Mouse (Mus musculus): ENCODE data around the gene Ahcy. TPM values are rescaled to one million over a fixed set of nuclear protein-coding genes. Genes with fewer than 3 reads are reported as not detected.
"Not testable (repeated sequence)": the region's sequence is repeated elsewhere in the genome, so short reads cannot be mapped to it uniquely, and the experiment has no call there.

Ahcy gene
- 63.1 and 74.4 TPM in 2 replicates for polyA plus RNA-seq (2015; fragmentation: Nextera tagmentation; extraction: Ambion mirVana)

- Histone ChIP-seq H3K9me3 (replicated peaks) (no peaks in the 10 kb centered on the region), H3K36me3 (replicated peaks) (no peaks in the 10 kb centered on the region; the same call in 1 of the 2 replicates), H3K27ac (replicated peaks) (peak within 1 kb of the TSS; percentile 89), H3K4me2 (peak within 1 kb of the TSS; percentile 96), H3K9ac (peak within 1 kb of the TSS; percentile 84), H3K27me3 (0 out of 2 replicates have a peak, but pooled peaks cover 3% of the 10 kb centered on the region), H3K4me1 (replicated peaks) (peaks cover 52% of the 10 kb centered on the region), H3K4me3 (replicated peaks) (peak within 1 kb of the TSS; percentile 77)
- WGBS (ENCODE audit: insufficient replicate concordance) = under 1% methylated on average over 56 of the region's 56 CpGs
- ATAC-seq (ENCODE audit: insufficient read depth) = peak; percentile 92
These were observed at the start of gene Ahcy for GRCm38 (mm10) chr2:155073978-155074765. Gene Ahcy, minus strand, starts transcription at chr2:155074497.

GRCm38 (mm10) chr2:155115216-155115830 lies 41.0 kb upstream of the Ahcy start:
- H3K36me3 ChIP-seq (replicated peaks) = no peaks in the 10 kb centered on the region
- ATAC-seq (ENCODE audit: insufficient read depth) = no peak
- H3K27ac ChIP-seq (replicated peaks) = no peak overlapping the region
- H3K9me3 ChIP-seq (replicated peaks) = no peaks in the 10 kb centered on the region
- H3K4me3 ChIP-seq (replicated peaks) = no peak overlapping the region
- no peaks in the 10 kb centered on the region for H3K4me1 ChIP-seq (replicated peaks)
- no peaks in the 10 kb centered on the region for H3K27me3 ChIP-seq
- H3K4me2 ChIP-seq = no peak overlapping the region
- 49% methylated on average over 7 of the region's 7 CpGs for WGBS (ENCODE audit: insufficient replicate concordance)
- no peak overlapping the region for H3K9ac ChIP-seq

DNA sequence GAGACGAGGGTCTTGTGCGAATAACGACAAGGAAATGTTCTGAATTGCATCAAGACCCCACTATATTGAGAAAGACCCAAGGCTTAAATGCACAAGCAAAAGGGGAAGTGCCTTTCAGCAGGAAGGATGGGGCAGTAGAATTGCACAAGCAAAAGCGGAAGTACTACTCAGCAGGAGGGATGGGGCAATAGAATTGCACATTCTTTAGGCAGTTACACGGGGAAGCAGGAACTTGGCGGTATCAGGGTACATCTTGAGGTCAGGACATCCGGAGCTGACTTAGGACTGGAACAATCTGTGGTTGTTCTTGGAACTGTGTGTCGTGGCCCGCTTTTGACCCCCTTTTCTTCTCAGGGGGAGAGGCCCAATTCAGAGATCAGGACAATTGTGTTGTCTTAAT lies 33.0 kb upstream of the Ahcy start:
- H3K27me3 ChIP-seq; H3K4me1 ChIP-seq (replicated peaks); ATAC-seq (ENCODE audit: insufficient read depth); H3K36me3 ChIP-seq (replicated peaks); H3K4me2 ChIP-seq; H3K4me3 ChIP-seq (replicated peaks); H3K9me3 ChIP-seq (replicated peaks); H3K27ac ChIP-seq (replicated peaks); H3K9ac ChIP-seq: not testable (repeated sequence)
- WGBS (ENCODE audit: insufficient replicate concordance) = 56% methylated on average over 9 of the region's 9 CpGs

DNA sequence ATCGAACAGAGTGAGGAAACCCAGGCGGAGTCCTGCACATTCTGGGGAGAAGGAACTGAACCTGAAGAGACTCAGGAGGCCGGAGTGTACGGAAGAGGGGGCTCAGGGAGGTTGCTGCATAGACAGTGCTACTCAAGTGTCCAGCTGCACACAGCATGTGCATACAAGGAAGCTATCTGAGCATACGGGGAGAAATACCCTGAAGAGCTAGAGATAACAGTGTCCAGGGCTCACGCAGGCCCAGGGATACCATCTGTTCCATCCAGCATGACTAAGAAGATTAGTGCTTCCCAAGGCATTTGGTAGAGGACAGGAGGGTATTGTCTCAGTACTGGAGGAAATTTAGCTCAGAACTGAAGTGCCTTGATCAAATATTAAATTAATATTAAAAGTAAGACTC lies 29.3 kb upstream of the Ahcy start:
- H3K9me3 ChIP-seq (replicated peaks) = no peaks in the 10 kb centered on the region

GRCm38 (mm10) chr2:155101761-155102181 lies 27.5 kb upstream of the Ahcy start:
- Histone ChIP-seq H3K9ac (no peak overlapping the region), H3K4me3 (replicated peaks) (no peak overlapping the region), H3K4me2 (peak overlapping the region; percentile 16), H3K9me3 (replicated peaks) (no peaks in the 10 kb centered on the region), H3K36me3 (replicated peaks) (no peaks in the 10 kb centered on the region), H3K27me3 (no peaks in the 10 kb centered on the region), H3K27ac (replicated peaks) (peak overlapping the region; percentile 70; the same call in 1 of the 2 replicates), H3K4me1 (replicated peaks) (peaks cover 28% of the 10 kb centered on the region)
- WGBS (ENCODE audit: insufficient replicate concordance) = 49% methylated on average over 6 of the region's 6 CpGs
- ATAC-seq (ENCODE audit: insufficient read depth) = no peak

More for the DNA sequence above, 29.3 kb upstream of the Ahcy start:
- Histone ChIP-seq H3K27ac (replicated peaks) (no peak overlapping the region), H3K9ac (no peak overlapping the region), H3K27me3 (no peaks in the 10 kb centered on the region), H3K4me1 (replicated peaks) (peaks cover 28% of the 10 kb centered on the region), H3K4me3 (replicated peaks) (no peak overlapping the region), H3K4me2 (no peak overlapping the region), H3K36me3 (replicated peaks) (no peaks in the 10 kb centered on the region)
- ATAC-seq (ENCODE audit: insufficient read depth) = peak; percentile 49; the same call in 1 of the 2 replicates
- 57% methylated on average over 6 of the region's 6 CpGs for WGBS (ENCODE audit: insufficient replicate concordance)

DNA sequence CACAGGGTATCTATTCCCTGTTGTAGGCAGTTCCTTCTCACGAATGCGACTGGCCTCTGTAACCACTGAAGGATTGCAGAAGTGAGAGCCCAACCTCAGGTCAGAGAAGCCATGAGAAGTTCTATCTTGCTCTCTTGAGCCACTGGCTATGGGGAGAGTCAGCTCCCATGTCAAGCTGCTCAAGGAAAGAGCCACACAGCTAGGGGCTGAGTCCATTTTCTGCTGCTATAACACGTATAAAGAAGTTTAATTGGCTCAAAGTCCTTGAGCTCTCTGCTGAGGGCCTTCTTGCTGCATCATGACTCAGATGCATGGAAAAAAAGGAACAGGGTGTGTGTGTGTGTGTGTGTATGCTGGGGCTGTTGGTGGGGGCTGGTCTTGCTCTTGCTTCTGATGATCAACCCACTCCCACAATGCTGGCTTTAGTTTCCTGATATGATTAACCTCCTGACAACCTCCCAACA lies 26.5 kb upstream of the Ahcy start:
- Histone ChIP-seq H3K4me2 (no peak overlapping the region), H3K4me3 (replicated peaks) (no peak overlapping the region), H3K9me3 (replicated peaks) (no peaks in the 10 kb centered on the region), H3K9ac (no peak overlapping the region), H3K27ac (replicated peaks) (peak overlapping the region; percentile 70), H3K4me1 (replicated peaks) (peaks cover 28% of the 10 kb centered on the region), H3K36me3 (replicated peaks) (no peaks in the 10 kb centered on the region), H3K27me3 (no peaks in the 10 kb centered on the region)
- 21% methylated on average over 3 of the region's 3 CpGs for WGBS (ENCODE audit: insufficient replicate concordance)
- no peak for ATAC-seq (ENCODE audit: insufficient read depth)

- Histone ChIP-seq H3K27me3 (no peaks in the 10 kb centered on the region), H3K4me2 (no peak overlapping the region), H3K36me3 (replicated peaks) (no peaks in the 10 kb centered on the region), H3K9me3 (replicated peaks) (no peaks in the 10 kb centered on the region), H3K4me1 (replicated peaks) (peaks cover 28% of the 10 kb centered on the region), H3K4me3 (replicated peaks) (no peak overlapping the region), H3K27ac (replicated peaks) (no peak overlapping the region), H3K9ac (no peak overlapping the region)
- 64% methylated on average over 14 of the region's 14 CpGs for WGBS (ENCODE audit: insufficient replicate concordance)
- ATAC-seq (ENCODE audit: insufficient read depth) = no peak
These were observed 25.9 kb upstream of the Ahcy start for GRCm38 (mm10) chr2:155099994-155100795.

GRCm38 (mm10) chr2:155099421-155099820 lies 25.1 kb upstream of the Ahcy start:
- 81% methylated on average over 7 of the region's 7 CpGs for WGBS (ENCODE audit: insufficient replicate concordance)
- Histone ChIP-seq H3K9ac (no peak overlapping the region), H3K4me1 (replicated peaks) (peaks cover 28% of the 10 kb centered on the region), H3K27me3 (no peaks in the 10 kb centered on the region), H3K27ac (replicated peaks) (no peak overlapping the region), H3K36me3 (replicated peaks) (no peaks in the 10 kb centered on the region), H3K4me3 (replicated peaks) (no peak overlapping the region), H3K9me3 (replicated peaks) (no peaks in the 10 kb centered on the region), H3K4me2 (no peak overlapping the region)
- no peak for ATAC-seq (ENCODE audit: insufficient read depth)

- Histone ChIP-seq H3K9me3 (replicated peaks) (no peaks in the 10 kb centered on the region), H3K4me1 (replicated peaks) (peaks cover 28% of the 10 kb centered on the region), H3K27ac (replicated peaks) (no peak overlapping the region), H3K4me3 (replicated peaks) (no peak overlapping the region), H3K27me3 (no peaks in the 10 kb centered on the region), H3K9ac (no peak overlapping the region), H3K36me3 (replicated peaks) (no peaks in the 10 kb centered on the region), H3K4me2 (no peak overlapping the region)
- ATAC-seq (ENCODE audit: insufficient read depth) = no peak
- 80% methylated on average over 9 of the region's 9 CpGs for WGBS (ENCODE audit: insufficient replicate concordance)
These were observed 24.6 kb upstream of the Ahcy start for GRCm38 (mm10) chr2:155098720-155099380.

- Histone ChIP-seq H3K27ac (replicated peaks) (peak overlapping the region; percentile 10; the same call in 1 of the 2 replicates), H3K36me3 (replicated peaks) (no peaks in the 10 kb centered on the region), H3K27me3 (no peaks in the 10 kb centered on the region), H3K4me2 (no peak overlapping the region), H3K4me3 (replicated peaks) (no peak overlapping the region), H3K9ac (no peak overlapping the region), H3K9me3 (replicated peaks) (no peaks in the 10 kb centered on the region), H3K4me1 (replicated peaks) (peaks cover 49% of the 10 kb centered on the region)
- WGBS (ENCODE audit: insufficient replicate concordance) = 12% methylated on average over 4 of the region's 4 CpGs
- no peak for ATAC-seq (ENCODE audit: insufficient read depth)
These were observed 19.1 kb upstream of the Ahcy start for GRCm38 (mm10) chr2:155093418-155093817.
